Mouse (Mus musculus): ENCODE results near the gene Irs2.

DNA sequence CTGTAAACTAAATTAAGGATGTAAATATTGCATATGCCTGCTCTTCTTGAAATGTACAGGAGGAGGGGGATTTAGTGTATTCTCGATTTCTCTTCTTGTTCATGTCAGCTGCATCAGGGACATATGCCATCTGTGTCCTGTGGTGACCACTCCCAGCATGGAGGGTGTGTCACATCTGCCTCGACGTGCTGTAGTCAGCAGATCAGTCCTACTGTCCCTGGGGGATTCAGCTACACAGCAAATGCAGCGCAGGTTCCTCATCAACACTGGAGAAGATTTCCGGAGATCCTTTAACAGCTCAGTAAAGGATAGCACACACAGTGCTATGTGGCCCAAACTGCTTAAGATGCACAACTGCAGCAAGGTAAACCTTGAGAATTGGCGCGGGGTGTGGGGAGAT lies 23.2 kb downstream of the Irs2 start:
- TF ChIP-seq CTCF (conservative IDR thresholded peaks at IDR 0.05; ENCODE audit: low read length) = no peak
- no peak for TF ChIP-seq POU5F1 (IDR thresholded peaks at IDR 0.05; ENCODE audit: borderline replicate concordance, low read length)
- no peak for TF ChIP-seq NANOG (IDR thresholded peaks at IDR 0.05; ENCODE audit: borderline replicate concordance, low read length)

Data from E14TG2a.4 (cell line).